ENCODE assay signal across 16 mouse cellular contexts in genomic region chr13:104516766-104517364, GRCm38 (mm10).
A peak's percentile ranks its signal among the peaks of the same experiment; 100 is the strongest.
DNase-seq lines count a peak whose midpoint lies in the region; ATAC-seq and TF ChIP-seq lines count a peak whose summit lies in the region.
"Had no signal": no experiment of that assay in that cellular context is flagged by ENCODE, and none has a peak within 500 bp of the region (broad histone marks: within the 10 kb centered on the region; RNA-seq: fewer than 3 reads in every experiment).

No protein-coding gene starts in this region.

- no peak overlapping the region for H3K4me3 ChIP-seq in heart, embryonic 16.5 days (ENCODE audit: low read length)
- no peak overlapping the region for H3K4me3 ChIP-seq in neural tube, embryonic 11.5 days (ENCODE audit: low read depth, low read length)
- H3K4me3 ChIP-seq in embryonic facial prominence, embryonic 11.5 days (ENCODE audit: low read depth, low read length) = no peak overlapping the region
- no peak overlapping the region for H3K4me3 ChIP-seq in stomach, postnatal 0 days (ENCODE audit: low read depth, low read length)
- H3K4me3 ChIP-seq: embryonic facial prominence, embryonic 12.5 days; limb, embryonic 12.5 days; midbrain, embryonic 12.5 days; neural tube, embryonic 12.5 days had no signal

- no peaks in the 10 kb centered on the region for H3K27me3 ChIP-seq in heart, embryonic 16.5 days (ENCODE audit: control insufficient read depth, insufficient read depth, low read length)
- H3K27me3 ChIP-seq in neural tube, embryonic 11.5 days (ENCODE audit: control insufficient read depth, insufficient read depth, low read length) = no peaks in the 10 kb centered on the region
- no peaks in the 10 kb centered on the region for H3K27me3 ChIP-seq in embryonic facial prominence, embryonic 11.5 days (ENCODE audit: control insufficient read depth, insufficient read depth, low read length)
- H3K27me3 ChIP-seq in stomach, postnatal 0 days (ENCODE audit: control insufficient read depth, insufficient read depth, low read length) = no peaks in the 10 kb centered on the region
- H3K27me3 ChIP-seq: embryonic facial prominence, embryonic 12.5 days; limb, embryonic 12.5 days; midbrain, embryonic 12.5 days; neural tube, embryonic 12.5 days had no signal

- no peak for TF ChIP-seq CTCF in stomach, postnatal 0 days (IDR thresholded peaks at IDR 0.05; ENCODE audit: low read depth)

- ATAC-seq in heart, embryonic 16.5 days (replicated peaks; ENCODE audit: extremely low read depth, insufficient read depth, low FRiP score) = no peak
- ATAC-seq in neural tube, embryonic 11.5 days (ENCODE audit: insufficient read depth, low FRiP score, low TSS enrichment) = no peak
- ATAC-seq in embryonic facial prominence, embryonic 11.5 days (replicated peaks; ENCODE audit: insufficient number of reproducible peaks, low FRiP score, low TSS enrichment, low read depth) = no peak
- peak; percentile 62; the same call in 1 of the 2 replicates for ATAC-seq in stomach, postnatal 0 days (ENCODE audit: low FRiP score, low TSS enrichment)

- no peak for DNase-seq in heart, adult 9 months (ENCODE audit: low spot score in 2 of 2)
- no peak for DNase-seq in neural tube, embryonic 11.5 days (ENCODE audit: low spot score)
- DNase-seq in neural tube, embryonic 10.5 days (ENCODE audit: extremely low spot score, low spot score) = no peak
- peak; percentile 46 for DNase-seq in embryonic facial prominence, embryonic 11.5 days (ENCODE audit: low spot score)
- DNase-seq in stomach, postnatal 0 days (ENCODE audit: low spot score) = no peak
- DNase-seq in right cerebral cortex, postnatal 36 days (ENCODE audit: low spot score in 2 of 2) = no peak
- DNase-seq in left cerebral cortex, adult 9 months (ENCODE audit: low spot score in 2 of 2) = no peak
- DNase-seq: cerebellum, adult 8-10 months; kidney, postnatal 10 days; right cerebral cortex, postnatal 4 days; thymus, postnatal 36 days had no signal

- H3K4me2 ChIP-seq in heart, embryonic 16.5 days (ENCODE audit: low read depth, low read length) = no peak overlapping the region
- no peak overlapping the region for H3K4me2 ChIP-seq in neural tube, embryonic 11.5 days (ENCODE audit: low read depth)
- no peak overlapping the region for H3K4me2 ChIP-seq in embryonic facial prominence, embryonic 11.5 days (ENCODE audit: low read depth, low read length)
- no peak overlapping the region for H3K4me2 ChIP-seq in stomach, postnatal 0 days (replicated peaks; ENCODE audit: low read depth)
- H3K4me2 ChIP-seq: embryonic facial prominence, embryonic 12.5 days; limb, embryonic 12.5 days; midbrain, embryonic 12.5 days; neural tube, embryonic 12.5 days had no signal

- H3K9ac ChIP-seq in heart, embryonic 16.5 days (ENCODE audit: low read length) = no peak overlapping the region
- no peak overlapping the region for H3K9ac ChIP-seq in neural tube, embryonic 11.5 days (ENCODE audit: low read length)
- no peak overlapping the region for H3K9ac ChIP-seq in embryonic facial prominence, embryonic 11.5 days (replicated peaks; ENCODE audit: low read length)
- no peak overlapping the region for H3K9ac ChIP-seq in stomach, postnatal 0 days (ENCODE audit: low read length)
- H3K9ac ChIP-seq: embryonic facial prominence, embryonic 12.5 days; limb, embryonic 12.5 days; midbrain, embryonic 12.5 days; neural tube, embryonic 12.5 days had no signal

- no peaks in the 10 kb centered on the region for H3K36me3 ChIP-seq in heart, embryonic 16.5 days (ENCODE audit: control insufficient read depth, insufficient read depth)
- no peaks in the 10 kb centered on the region for H3K36me3 ChIP-seq in neural tube, embryonic 11.5 days (ENCODE audit: control insufficient read depth, insufficient read depth, low read length)
- no peaks in the 10 kb centered on the region for H3K36me3 ChIP-seq in embryonic facial prominence, embryonic 11.5 days (replicated peaks; ENCODE audit: control insufficient read depth, insufficient read depth, low read depth, low read length)
- H3K36me3 ChIP-seq in stomach, postnatal 0 days (ENCODE audit: control insufficient read depth, insufficient read depth, low read length) = no peaks in the 10 kb centered on the region
- H3K36me3 ChIP-seq: embryonic facial prominence, embryonic 12.5 days; limb, embryonic 12.5 days; midbrain, embryonic 12.5 days; neural tube, embryonic 12.5 days had no signal

- peaks cover 13% of the 10 kb centered on the region for H3K4me1 ChIP-seq in heart, embryonic 16.5 days (ENCODE audit: control insufficient read depth, insufficient read depth, low read length)
- no peaks in the 10 kb centered on the region; the same call in 1 of the 2 replicates for H3K4me1 ChIP-seq in neural tube, embryonic 11.5 days (ENCODE audit: control insufficient read depth, insufficient read depth, low read length)
- no peaks in the 10 kb centered on the region for H3K4me1 ChIP-seq in embryonic facial prominence, embryonic 11.5 days (ENCODE audit: control insufficient read depth, insufficient read depth, low read length)
- no peaks in the 10 kb centered on the region; the same call in 1 of the 2 replicates for H3K4me1 ChIP-seq in stomach, postnatal 0 days (replicated peaks; ENCODE audit: control insufficient read depth, insufficient read depth)

- H3K9me3 ChIP-seq in heart, embryonic 16.5 days (replicated peaks; ENCODE audit: control insufficient read depth, low read length) = peaks cover 3% of the 10 kb centered on the region
- no peaks in the 10 kb centered on the region for H3K9me3 ChIP-seq in neural tube, embryonic 11.5 days (ENCODE audit: control insufficient read depth, low read length)
- no peaks in the 10 kb centered on the region for H3K9me3 ChIP-seq in embryonic facial prominence, embryonic 11.5 days (replicated peaks; ENCODE audit: control insufficient read depth, low read length)
- no peaks in the 10 kb centered on the region for H3K9me3 ChIP-seq in stomach, postnatal 0 days (ENCODE audit: control insufficient read depth, low read length)
- H3K9me3 ChIP-seq: embryonic facial prominence, embryonic 12.5 days; midbrain, embryonic 12.5 days; neural tube, embryonic 12.5 days had no signal

- 0 out of 2 replicates have a peak overlapping the region, but pooled peaks have one; percentile 1 for H3K27ac ChIP-seq in heart, embryonic 16.5 days (ENCODE audit: low read length)
- 0 out of 2 replicates have a peak overlapping the region, but pooled peaks have one; percentile 44 for H3K27ac ChIP-seq in neural tube, embryonic 11.5 days (ENCODE audit: low read depth, low read length)
- no peak overlapping the region for H3K27ac ChIP-seq in embryonic facial prominence, embryonic 11.5 days (replicated peaks; ENCODE audit: low read depth, low read length)
- peak overlapping the region; percentile 84 for H3K27ac ChIP-seq in stomach, postnatal 0 days (replicated peaks)
- H3K27ac ChIP-seq: neural tube, embryonic 12.5 days had no signal

- TF ChIP-seq EP300 in stomach, postnatal 0 days (optimal IDR thresholded peaks at IDR 0.05) = peak; percentile 74

- 46% methylated on average over 7 of the region's 7 CpGs for WGBS in heart, embryonic 16.5 days
- 55% methylated on average over 7 of the region's 7 CpGs for WGBS in neural tube, embryonic 11.5 days
- WGBS in embryonic facial prominence, embryonic 11.5 days = 31% methylated on average over 7 of the region's 7 CpGs
- WGBS in stomach, postnatal 0 days = 33% methylated on average over 7 of the region's 7 CpGs
